Mouse (Mus musculus) midbrain, embryonic 16.5 days (tissue): Measurements from ENCODE around the gene Gpi1. TPM values are rescaled to one million over a fixed set of nuclear protein-coding genes. Genes with fewer than 3 reads are reported as not detected.

Experiments
- ATAC-seq: fragments of 200-750 bp; cut with Nextera tagmentation; 2 replicates; pipeline ENCODE4 v1.8.0; 2017; ENCODE audit warnings: moderate TSS enrichment
- H3K27ac ChIP-seq: fragments of 300-500 bp; sonication (generic); 2 replicates; pipeline ENCODE4 v1.5.1; 2014; ENCODE audit warnings: mild to moderate bottlenecking, low read length, mixed read lengths
- H3K27me3 ChIP-seq: fragments of 300-500 bp; sonication (generic); 2 replicates; pipeline ENCODE4 v1.6.1; 2014; ENCODE audit warnings: low read depth, low read length, mixed read lengths; ENCODE audit not compliant: control insufficient read depth, insufficient read depth
- H3K36me3 ChIP-seq: fragments of 300-500 bp; sonication (generic); 2 replicates; pipeline ENCODE4 v1.6.1; 2014; ENCODE audit warnings: mild to moderate bottlenecking, low read length, moderate library complexity, mixed read lengths; ENCODE audit not compliant: control insufficient read depth, insufficient read depth
- H3K4me1 ChIP-seq: fragments of 300-500 bp; sonication (generic); 2 replicates; pipeline ENCODE4 v1.6.1; 2014; ENCODE audit warnings: mild to moderate bottlenecking, low read length, mixed read lengths; ENCODE audit not compliant: control insufficient read depth, insufficient read depth
- H3K4me2 ChIP-seq: fragments of 300-500 bp; sonication (generic); 2 replicates; pipeline ENCODE4 v1.6.1; 2014; ENCODE audit warnings: mild to moderate bottlenecking, low read length, mixed read lengths
- H3K4me3 ChIP-seq: fragments of 300-500 bp; sonication (generic); 2 replicates; pipeline ENCODE4 v1.5.1; 2014; ENCODE audit warnings: low read depth, mild to moderate bottlenecking, low read length, moderate library complexity, mixed read lengths
- H3K9ac ChIP-seq: fragments of 300-500 bp; sonication (generic); 2 replicates; pipeline ENCODE4 v1.6.1; 2014; ENCODE audit warnings: low read depth, low read length, mixed read lengths
- H3K9me3 ChIP-seq: fragments of 300-500 bp; sonication (generic); replicated peaks from 2 replicates; pipeline ENCODE4 v1.6.1; 2014; ENCODE audit warnings: mild to moderate bottlenecking, low read length, mixed read lengths; ENCODE audit not compliant: control insufficient read depth, poor library complexity, severe bottlenecking
- WGBS: fragments of 180-500 bp; shearing (Covaris S2); extraction: QIAGEN DNeasy Blood & Tissue Kit; methylation state at CpG from one replicate; pipeline ENCODE4 v1.1.7; 2014; 5-methylcytosine and 5-hydroxymethylcytosine counted together
- polyA plus RNA-seq: library from polyadenylated mRNA; unstranded; fragments of >200 nt; fragmentation: Nextera tagmentation; extraction: Ambion mirVana; gene quantifications from 2 replicates; pipeline ENCODE4 v1.2.1, GENCODE M21; 2015

Gene Gpi1
- polyA plus RNA-seq, 1 experiment from 2014 or later: 297 TPM

- H3K27me3 ChIP-seq: no peaks in the 10 kb centered on the region
- peaks cover 35% of the 10 kb centered on the region for H3K36me3 ChIP-seq
- H3K4me1 ChIP-seq: peaks cover 18% of the 10 kb centered on the region
- 94% methylated on average over 6 of the region's 6 CpGs for WGBS
- no peak for ATAC-seq
- H3K9me3 ChIP-seq: no peaks in the 10 kb centered on the region
- H3K9ac ChIP-seq: no peak overlapping the region
- no peak overlapping the region for H3K4me2 ChIP-seq
- no peak overlapping the region for H3K27ac ChIP-seq
- H3K4me3 ChIP-seq: no peak overlapping the region
Observed at GRCm38 (mm10) chr7:34224308-34224707, 5.8 kb downstream of the Gpi1 start.

GRCm38 (mm10) chr7:34222340-34222739, 7.8 kb downstream of the Gpi1 start:
- no peaks in the 10 kb centered on the region for H3K27me3 ChIP-seq
- H3K4me3 ChIP-seq: no peak overlapping the region
- no peak overlapping the region for H3K27ac ChIP-seq
- no peaks in the 10 kb centered on the region for H3K4me1 ChIP-seq
- no peak for ATAC-seq
- 97% methylated on average over 10 of the region's 10 CpGs for WGBS
- no peak overlapping the region for H3K9ac ChIP-seq
- H3K9me3 ChIP-seq: no peaks in the 10 kb centered on the region
- H3K4me2 ChIP-seq: no peak overlapping the region
- H3K36me3 ChIP-seq: peaks cover 47% of the 10 kb centered on the region

DNA sequence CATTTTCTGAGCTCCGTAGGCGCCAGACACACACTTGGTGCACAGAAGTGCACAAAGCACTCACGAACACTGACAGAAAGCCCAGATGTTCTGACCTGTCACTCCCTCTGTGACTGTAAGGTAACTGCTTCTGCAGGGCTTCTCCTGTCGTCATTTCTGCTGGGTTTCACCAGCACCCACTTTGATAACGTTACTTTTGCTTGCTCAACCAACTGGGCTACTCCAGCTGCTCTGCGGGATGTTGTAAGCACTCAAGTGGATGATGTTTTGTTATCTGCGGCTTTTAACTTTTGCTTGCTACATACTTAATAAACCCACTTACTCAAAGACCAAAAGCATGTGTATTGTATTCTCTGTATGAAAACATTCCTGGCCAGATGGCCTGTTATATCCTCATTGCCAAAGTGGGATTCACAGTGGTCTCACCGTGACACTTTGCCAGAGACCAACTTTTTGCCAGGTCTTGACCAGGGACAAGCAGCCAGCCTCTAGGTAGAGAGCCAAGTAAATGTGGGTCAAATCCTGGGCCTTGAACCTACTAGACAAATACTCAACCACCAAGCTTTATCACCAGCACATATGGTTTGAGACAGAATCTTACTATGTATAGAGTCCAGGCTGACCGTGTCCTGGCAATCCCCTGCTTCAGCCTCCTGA, 8.4 kb downstream of the Gpi1 start:
- Histone ChIP-seq H3K4me3 (no peak overlapping the region), H3K36me3 (peaks cover 47% of the 10 kb centered on the region), H3K27me3 (no peaks in the 10 kb centered on the region), H3K4me2 (no peak overlapping the region), H3K4me1 (no peaks in the 10 kb centered on the region), H3K9me3 (no peaks in the 10 kb centered on the region), H3K27ac (no peak overlapping the region), H3K9ac (no peak overlapping the region)
- 97% methylated on average over 9 of the region's 9 CpGs for WGBS
- ATAC-seq: no peak

GRCm38 (mm10) chr7:34218496-34218895, 11.6 kb downstream of the Gpi1 start:
- peaks cover 56% of the 10 kb centered on the region for H3K36me3 ChIP-seq
- no peaks in the 10 kb centered on the region for H3K4me1 ChIP-seq
- no peak overlapping the region for H3K9ac ChIP-seq
- 88% methylated on average over 1 of the region's 1 CpGs for WGBS
- no peak overlapping the region for H3K4me2 ChIP-seq
- ATAC-seq: no peak
- no peak overlapping the region for H3K4me3 ChIP-seq
- H3K27me3 ChIP-seq: no peaks in the 10 kb centered on the region
- H3K9me3 ChIP-seq: no peaks in the 10 kb centered on the region
- no peak overlapping the region for H3K27ac ChIP-seq

GRCm38 (mm10) chr7:34216474-34216873, 13.7 kb downstream of the Gpi1 start:
- Histone ChIP-seq H3K9me3 (no peaks in the 10 kb centered on the region), H3K27me3 (no peaks in the 10 kb centered on the region), H3K4me1 (no peaks in the 10 kb centered on the region), H3K9ac (no peak overlapping the region), H3K36me3 (peaks cover 49% of the 10 kb centered on the region), H3K27ac (no peak overlapping the region), H3K4me3 (no peak overlapping the region), H3K4me2 (no peak overlapping the region)
- WGBS: 90% methylated on average over 10 of the region's 10 CpGs
- no peak for ATAC-seq

GRCm38 (mm10) chr7:34215481-34215880, 14.7 kb downstream of the Gpi1 start:
- WGBS: 93% methylated on average over 9 of the region's 9 CpGs
- no peak overlapping the region for H3K4me2 ChIP-seq
- no peak overlapping the region for H3K9ac ChIP-seq
- no peak overlapping the region for H3K27ac ChIP-seq
- peaks cover 51% of the 10 kb centered on the region for H3K36me3 ChIP-seq
- ATAC-seq: no peak
- no peaks in the 10 kb centered on the region for H3K4me1 ChIP-seq
- no peaks in the 10 kb centered on the region for H3K9me3 ChIP-seq
- no peaks in the 10 kb centered on the region for H3K27me3 ChIP-seq
- no peak overlapping the region for H3K4me3 ChIP-seq

DNA sequence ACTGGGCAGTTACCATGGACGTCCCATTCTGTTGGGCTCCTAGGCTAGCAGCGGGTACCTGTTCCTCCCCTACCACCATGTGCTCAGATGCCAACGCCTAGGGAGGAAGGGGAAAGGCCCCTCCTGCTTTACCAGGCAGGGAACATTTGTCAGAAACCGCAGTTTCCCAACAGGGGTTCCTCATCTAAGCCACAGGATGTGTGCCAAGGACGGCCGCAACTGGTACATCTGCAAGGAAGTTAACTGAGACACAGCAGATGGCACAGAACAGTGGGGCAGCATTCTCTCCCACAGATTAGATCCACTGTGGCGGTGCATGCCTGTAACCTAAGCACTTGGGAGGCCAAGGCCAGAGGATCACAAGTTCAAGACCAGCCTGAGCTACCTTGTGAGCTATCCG, 15.5 kb downstream of the Gpi1 start:
- 94% methylated on average over 8 of the region's 8 CpGs for WGBS
- Histone ChIP-seq H3K4me3 (no peak overlapping the region), H3K9me3 (no peaks in the 10 kb centered on the region), H3K27ac (no peak overlapping the region), H3K36me3 (peaks cover 45% of the 10 kb centered on the region), H3K4me1 (no peaks in the 10 kb centered on the region), H3K4me2 (no peak overlapping the region), H3K9ac (no peak overlapping the region), H3K27me3 (no peaks in the 10 kb centered on the region)
- ATAC-seq: no peak

DNA sequence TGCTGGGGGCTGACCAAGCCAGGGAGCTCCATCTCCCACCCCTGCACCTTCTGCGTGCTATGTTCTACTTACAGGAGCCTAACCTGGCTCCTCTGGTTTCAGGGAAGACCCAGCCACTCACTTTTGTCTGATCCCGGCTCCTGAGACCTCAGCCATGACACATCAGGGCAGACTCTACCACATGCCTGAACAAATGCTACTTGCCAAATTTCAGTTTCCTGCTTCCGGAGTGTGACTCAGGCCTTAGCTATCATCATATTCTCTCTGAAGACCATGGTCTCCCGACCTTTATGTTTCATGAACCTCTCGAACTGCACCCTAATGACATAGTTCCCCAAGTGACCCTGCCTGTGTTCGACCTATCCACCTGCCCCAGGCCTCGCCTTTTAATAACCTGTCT, 16.9 kb downstream of the Gpi1 start:
- WGBS: 96% methylated on average over 7 of the region's 7 CpGs
- Histone ChIP-seq H3K9ac (no peak overlapping the region), H3K4me3 (no peak overlapping the region), H3K4me1 (no peaks in the 10 kb centered on the region), H3K27ac (no peak overlapping the region), H3K27me3 (no peaks in the 10 kb centered on the region), H3K4me2 (no peak overlapping the region), H3K36me3 (peaks cover 38% of the 10 kb centered on the region), H3K9me3 (no peaks in the 10 kb centered on the region)
- ATAC-seq: no peak

- ATAC-seq: no peak
- Histone ChIP-seq H3K9me3 (no peaks in the 10 kb centered on the region), H3K4me3 (no peak overlapping the region), H3K4me1 (no peaks in the 10 kb centered on the region), H3K27me3 (no peaks in the 10 kb centered on the region), H3K9ac (no peak overlapping the region), H3K4me2 (no peak overlapping the region), H3K36me3 (peaks cover 63% of the 10 kb centered on the region), H3K27ac (no peak overlapping the region)
- 91% methylated on average over 9 of the region's 9 CpGs for WGBS
Observed at GRCm38 (mm10) chr7:34208027-34208745, 21.9 kb downstream of the Gpi1 start.
